Mouse (Mus musculus): Measurements from ENCODE around the gene Rps6kc1. TPM values are rescaled to one million over a fixed set of nuclear protein-coding genes. Genes with fewer than 3 reads are reported as not detected.

The Rps6kc1 gene
- total and polyA plus RNA-seq, 3 experiments: 7.8 to 18.0 (median 12.5) TPM

- Histone ChIP-seq H3K4me1 (ENCODE audit: control insufficient read depth in 1 of 2, insufficient read depth in 2 of 2) (no peaks in the 10 kb centered on the region), H3K9me3 (replicated peaks; ENCODE audit: low read length) (no peaks in the 10 kb centered on the region), H3K4me3 (replicated peaks in 1 of 3; ENCODE audit: low read depth in 2 of 3, low read length in 2 of 3, poor library complexity in 1 of 3) (no peak overlapping the region), H3K27me3 (replicated peaks) (no peaks in the 10 kb centered on the region), H3K79me2 (replicated peaks; ENCODE audit: control insufficient read depth, extremely low read depth, insufficient read depth, poor library complexity, severe bottlenecking) (no peaks in the 10 kb centered on the region), H3K9ac (ENCODE audit: insufficient read depth, low read depth) (no peak overlapping the region), H3K27ac (ENCODE audit: insufficient read depth, low read depth) (no peak overlapping the region), H3K36me3 (replicated peaks in 1 of 2; ENCODE audit: control insufficient read depth in 1 of 2, insufficient read depth in 1 of 2, low read length in 1 of 2) (peaks cover 15 to 75% of the 10 kb centered on the region in 2 experiments), H3K4me2 (ENCODE audit: insufficient read depth, low read depth, poor library complexity, severe bottlenecking) (no peak overlapping the region)
- no peak for TF ChIP-seq USF1 (IDR thresholded peaks at IDR 0.05; ENCODE audit: low read depth, low read length)
- no peak for TF ChIP-seq JUND (conservative IDR thresholded peaks at IDR 0.05; ENCODE audit: low read depth, low read length)
- TF ChIP-seq POLR2AphosphoS2 (IDR thresholded peaks at IDR 0.05; ENCODE audit: low read depth, low read length): no peak
- TF ChIP-seq MYC (IDR thresholded peaks at IDR 0.05; ENCODE audit: low read depth, low read length): no peak
- TF ChIP-seq MAX (IDR thresholded peaks at IDR 0.05; ENCODE audit: low read length): no peak
- in situ Hi-C loops (cut with MboI; ENCODE audit: low pct_ligation_motif_present, low pct_unique_long_range_greater_than_20kb, low sequenced_read_pairs): no loop called here
- DNase-seq (ENCODE audit: extremely low read depth): no peak
- dilution Hi-C loops (cut with MboI; ENCODE audit: extremely low pct_ligation_motif_present, extremely low pct_unique_long_range_greater_than_20kb, low sequenced_read_pairs): no loop called here
Observed at GRCm38 (mm10) chr1:190893559-190894167, 17.9 kb downstream of the Rps6kc1 start.

- TF ChIP-seq USF1 (IDR thresholded peaks at IDR 0.05; ENCODE audit: low read depth, low read length) (no peak), USF2 (conservative IDR thresholded peaks at IDR 0.05; ENCODE audit: low read depth, low read length) (no peak), SMC3 (IDR thresholded peaks at IDR 0.05; ENCODE audit: low read depth, low read length) (no peak), MYC (IDR thresholded peaks at IDR 0.05; ENCODE audit: low read depth, low read length) (no peak), ETS1 (conservative IDR thresholded peaks at IDR 0.05; ENCODE audit: low read depth, low read length) (no peak)
- H3K36me3 ChIP-seq (replicated peaks in 1 of 2; ENCODE audit: control insufficient read depth in 1 of 2, insufficient read depth in 1 of 2, low read length in 1 of 2): peaks cover 15 to 80% of the 10 kb centered on the region in 2 experiments
- H3K4me3 ChIP-seq (replicated peaks in 1 of 3; ENCODE audit: low read depth in 2 of 3, low read length in 2 of 3, poor library complexity in 1 of 3): no peak overlapping the region
- H3K27me3 ChIP-seq (replicated peaks): no peaks in the 10 kb centered on the region
- no peak overlapping the region for H3K4me2 ChIP-seq (ENCODE audit: insufficient read depth, low read depth, poor library complexity, severe bottlenecking)
- H3K4me1 ChIP-seq (ENCODE audit: control insufficient read depth in 1 of 2, insufficient read depth in 2 of 2): no peaks in the 10 kb centered on the region
- H3K9me3 ChIP-seq (replicated peaks; ENCODE audit: low read length): no peaks in the 10 kb centered on the region
- dilution Hi-C loops (cut with MboI; ENCODE audit: extremely low pct_ligation_motif_present, extremely low pct_unique_long_range_greater_than_20kb, low sequenced_read_pairs): no loop called here
- no peak overlapping the region for H3K9ac ChIP-seq (ENCODE audit: insufficient read depth, low read depth)
- H3K79me2 ChIP-seq (replicated peaks; ENCODE audit: control insufficient read depth, extremely low read depth, insufficient read depth, poor library complexity, severe bottlenecking): no peaks in the 10 kb centered on the region
- DNase-seq (ENCODE audit: extremely low read depth): no peak
- in situ Hi-C loops (cut with MboI; ENCODE audit: low pct_ligation_motif_present, low pct_unique_long_range_greater_than_20kb, low sequenced_read_pairs): no loop called here
- H3K27ac ChIP-seq (ENCODE audit: insufficient read depth, low read depth): no peak overlapping the region
Observed at GRCm38 (mm10) chr1:190888646-190889045, 22.9 kb downstream of the Rps6kc1 start.

GRCm38 (mm10) chr1:190888031-190888430 is 23.5 kb downstream of the Rps6kc1 start:
- no peaks in the 10 kb centered on the region for H3K4me1 ChIP-seq (ENCODE audit: control insufficient read depth in 1 of 2, insufficient read depth in 2 of 2)
- dilution Hi-C loops (cut with MboI; ENCODE audit: extremely low pct_ligation_motif_present, extremely low pct_unique_long_range_greater_than_20kb, low sequenced_read_pairs): no loop called here
- H3K9me3 ChIP-seq (replicated peaks; ENCODE audit: low read length): no peaks in the 10 kb centered on the region
- no peak overlapping the region for H3K27ac ChIP-seq (ENCODE audit: insufficient read depth, low read depth)
- H3K4me2 ChIP-seq (ENCODE audit: insufficient read depth, low read depth, poor library complexity, severe bottlenecking): no peak overlapping the region
- in situ Hi-C loops (cut with MboI; ENCODE audit: low pct_ligation_motif_present, low pct_unique_long_range_greater_than_20kb, low sequenced_read_pairs): no loop called here
- H3K27me3 ChIP-seq (replicated peaks): no peaks in the 10 kb centered on the region
- no peak overlapping the region for H3K9ac ChIP-seq (ENCODE audit: insufficient read depth, low read depth)
- H3K79me2 ChIP-seq (replicated peaks; ENCODE audit: control insufficient read depth, extremely low read depth, insufficient read depth, poor library complexity, severe bottlenecking): no peaks in the 10 kb centered on the region
- no peak overlapping the region for H3K4me3 ChIP-seq (replicated peaks in 1 of 3; ENCODE audit: low read depth in 2 of 3, low read length in 2 of 3, poor library complexity in 1 of 3)
- no peak for DNase-seq (ENCODE audit: extremely low read depth)
- no peak for TF ChIP-seq ZC3H11A (IDR thresholded peaks at IDR 0.05; ENCODE audit: low read depth, low read length)
- TF ChIP-seq NRF1 (IDR thresholded peaks at IDR 0.05; ENCODE audit: low read depth, low read length): no peak
- TF ChIP-seq KAT2A (IDR thresholded peaks at IDR 0.05; ENCODE audit: insufficient replicate concordance, low read length): no peak
- TF ChIP-seq MAZ (IDR thresholded peaks at IDR 0.05; ENCODE audit: low read depth, low read length): no peak
- H3K36me3 ChIP-seq (replicated peaks in 1 of 2; ENCODE audit: control insufficient read depth in 1 of 2, insufficient read depth in 1 of 2, low read length in 1 of 2): peaks cover 15 to 81% of the 10 kb centered on the region in 2 experiments

Data from CH12.LX (cell line).